Mouse (Mus musculus): Measurements from ENCODE around the gene Kng2. TPM values are rescaled to one million over a fixed set of nuclear protein-coding genes. Genes with fewer than 3 reads are reported as not detected.
"Not testable (repeated sequence)": the region's sequence is repeated elsewhere in the genome, so short reads cannot be mapped to it uniquely, and the experiment has no call there.

Kng2 gene
- 0.06 and 0.07 TPM in 2 replicates for polyA plus RNA-seq (2012; rRNA removed)

DNA sequence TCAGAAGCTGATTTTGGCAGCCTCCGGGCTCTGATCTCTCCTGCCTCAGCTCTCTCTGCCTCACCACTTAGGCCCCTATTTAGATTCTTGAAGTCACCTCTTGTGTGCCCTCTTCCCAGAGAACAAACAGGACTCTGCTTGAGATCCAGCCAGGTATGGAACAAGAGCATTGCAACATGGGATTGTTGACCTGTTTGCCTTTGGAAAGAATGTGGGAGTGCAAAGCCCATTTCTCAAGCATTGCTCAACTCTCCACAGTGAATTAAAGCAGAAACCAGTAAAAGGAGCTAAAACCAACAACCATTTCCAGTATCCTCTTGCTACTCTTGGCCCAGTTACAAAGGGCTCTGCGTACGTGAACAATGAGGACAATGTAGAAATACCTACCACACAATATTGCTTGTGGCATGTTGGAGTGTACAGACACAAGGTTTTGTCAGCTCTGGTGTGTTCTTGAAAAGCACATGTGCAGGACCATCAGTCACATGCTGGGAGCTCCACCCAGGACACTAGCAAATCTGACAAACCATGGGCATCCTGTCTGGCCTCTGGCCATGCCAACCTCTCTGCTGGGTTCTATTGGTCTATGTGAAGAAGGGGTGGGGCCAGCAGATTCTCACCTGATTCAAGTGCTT is at the start of gene Kng2:
Kng2 (minus strand) TSS at position 517 of the 635 bp plus-strand sequence.
- not testable (repeated sequence) for DNase-seq (ENCODE audit: low read depth)

GRCm38 (mm10) chr16:23077516-23077915 is 48.2 kb upstream of the Kng2 start:
- DNase-seq (ENCODE audit: low read depth), result not testable (repeated sequence)

DNA sequence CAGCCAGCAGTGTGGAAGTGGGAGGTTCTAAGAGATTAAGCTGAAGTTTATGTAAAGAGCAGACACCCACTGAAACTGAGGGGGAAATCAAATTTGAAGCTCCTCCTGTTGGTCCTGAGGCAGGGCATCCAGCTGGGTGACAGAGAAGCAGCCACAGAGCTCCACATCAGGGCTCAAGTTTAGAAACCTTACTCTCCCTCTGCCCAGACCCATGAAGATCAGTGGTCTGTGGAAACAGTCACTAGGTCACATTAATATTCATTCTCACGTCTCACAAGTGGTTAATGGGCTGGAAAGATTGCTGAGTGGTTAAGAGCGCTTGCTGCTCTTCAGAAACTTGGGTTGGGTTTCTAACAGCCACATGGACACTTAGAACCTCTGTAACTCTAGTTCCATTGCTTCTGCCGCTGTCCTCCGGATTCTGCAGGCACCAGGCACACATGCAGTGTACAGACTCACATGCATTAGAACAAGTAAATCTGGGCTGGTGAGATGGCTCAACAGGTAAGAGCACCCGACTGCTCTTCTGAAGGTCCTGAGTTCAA is 31.6 kb upstream of the Kng2 start:
- not testable (repeated sequence) for DNase-seq (ENCODE audit: low read depth)

GRCm38 (mm10) chr16:23059630-23060029 is 30.3 kb upstream of the Kng2 start:
- not testable (repeated sequence) for DNase-seq (ENCODE audit: low read depth)

DNA sequence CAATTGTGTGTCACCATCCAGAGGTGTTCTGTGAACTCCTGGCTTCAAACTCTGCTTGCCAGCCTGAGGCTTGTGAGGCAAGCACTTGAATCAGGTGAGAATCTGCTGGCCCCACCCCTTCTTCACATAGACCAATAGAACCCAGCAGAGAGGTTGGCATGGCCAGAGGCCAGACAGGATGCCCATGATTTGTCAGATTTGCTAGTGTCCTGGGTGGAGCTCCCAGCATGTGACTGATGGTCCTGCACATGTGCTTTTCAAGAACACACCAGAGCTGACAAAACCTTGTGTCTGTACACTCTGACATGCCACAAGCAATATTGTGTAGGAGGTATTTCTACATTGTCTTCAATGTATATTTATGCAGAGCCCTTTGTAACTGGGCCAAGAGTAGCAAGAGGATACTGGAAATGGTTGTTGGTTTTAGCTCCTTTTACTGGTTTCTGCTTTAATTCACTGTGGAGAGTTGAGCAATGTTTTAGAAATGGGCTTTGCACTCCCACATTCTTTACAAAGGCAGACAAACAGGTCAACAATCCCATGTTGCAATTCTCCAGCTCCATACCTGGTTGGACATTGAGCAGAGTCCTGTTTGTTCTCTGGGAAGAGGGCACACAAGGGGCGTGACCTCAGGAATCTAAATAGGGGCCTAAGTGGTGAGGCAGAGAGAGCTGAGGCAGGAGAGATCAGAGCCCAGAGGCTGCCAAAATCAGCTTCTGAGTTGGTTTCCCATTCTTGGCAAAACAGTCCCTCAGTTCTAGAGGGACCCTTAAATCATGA is 28.6 kb upstream of the Kng2 start, which contains the start of gene Kng1:
Kng1 (plus strand) TSS at position 198 of the 780 bp plus-strand sequence.
- DNase-seq (ENCODE audit: low read depth), result not testable (repeated sequence)

GRCm38 (mm10) chr16:23046319-23046718 is 17.0 kb upstream of the Kng2 start:
- TF ChIP-seq POLR2A (IDR thresholded peaks at IDR 0.05; ENCODE audit: borderline replicate concordance, extremely low read depth, insufficient read depth, insufficient read length, poor library complexity, severe bottlenecking) (no peak), CTCF (IDR thresholded peaks at IDR 0.05; ENCODE audit: borderline replicate concordance, extremely low read depth, insufficient read depth, insufficient read length) (peak; percentile 53; the same call in 1 of the 2 replicates)

DNA sequence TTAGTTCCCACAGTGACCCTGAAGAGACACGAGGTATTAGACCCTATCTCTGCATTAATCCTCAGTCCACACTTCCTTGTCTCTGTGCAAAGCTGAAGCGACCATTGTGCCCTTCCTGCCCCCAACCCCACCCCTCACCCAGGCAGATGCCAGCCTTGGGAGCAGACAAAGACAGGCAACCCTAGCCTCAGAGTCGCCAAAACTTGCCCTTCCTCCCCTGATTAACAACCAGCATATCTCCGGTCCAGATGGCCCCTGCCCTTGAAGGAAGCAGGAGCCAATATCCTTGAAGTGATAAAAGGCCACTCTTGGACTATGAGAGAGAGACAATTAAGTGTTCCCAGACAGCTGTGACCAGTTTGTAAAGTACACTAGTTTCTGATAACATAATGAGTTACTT is 11.6 kb upstream of the Kng2 start:
- TF ChIP-seq CTCF (IDR thresholded peaks at IDR 0.05; ENCODE audit: borderline replicate concordance, extremely low read depth, insufficient read depth, insufficient read length), result no peak
- no peak for TF ChIP-seq POLR2A (IDR thresholded peaks at IDR 0.05; ENCODE audit: borderline replicate concordance, extremely low read depth, insufficient read depth, insufficient read length, poor library complexity, severe bottlenecking)
- no peak for DNase-seq (ENCODE audit: low read depth)

More at GRCm38 (mm10) chr16:23046319-23046718, 17.0 kb upstream of the Kng2 start:
- DNase-seq (ENCODE audit: low read depth), result peak; percentile 56

DNA sequence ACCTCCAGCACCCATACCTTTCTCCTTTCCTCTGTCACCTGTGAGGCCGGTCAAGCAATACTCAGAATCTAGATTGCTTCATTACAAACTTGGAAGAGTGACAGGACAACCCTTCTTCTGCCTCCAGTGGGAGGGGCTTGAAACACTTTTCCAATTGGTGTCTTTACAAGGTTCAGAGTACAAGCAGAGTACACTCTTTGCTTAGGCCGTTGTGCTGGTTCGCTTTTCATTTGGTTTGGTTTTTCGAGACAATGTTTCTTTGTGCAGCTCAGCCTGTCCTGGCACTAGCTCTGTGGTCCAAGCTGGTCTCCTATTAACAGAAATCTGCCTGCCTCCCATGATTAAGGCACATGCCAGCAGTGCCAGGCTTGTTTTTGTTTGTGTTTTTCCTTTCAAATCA is 10.0 kb upstream of the Kng2 start:
- peak; percentile 29 for DNase-seq (ENCODE audit: low read depth)
- TF ChIP-seq CTCF (IDR thresholded peaks at IDR 0.05; ENCODE audit: borderline replicate concordance, extremely low read depth, insufficient read depth, insufficient read length), result no peak
- no peak for TF ChIP-seq POLR2A (IDR thresholded peaks at IDR 0.05; ENCODE audit: borderline replicate concordance, extremely low read depth, insufficient read depth, insufficient read length, poor library complexity, severe bottlenecking)

GRCm38 (mm10) chr16:23037744-23038143 is 8.5 kb upstream of the Kng2 start:
- TF ChIP-seq POLR2A (IDR thresholded peaks at IDR 0.05; ENCODE audit: borderline replicate concordance, extremely low read depth, insufficient read depth, insufficient read length, poor library complexity, severe bottlenecking) (no peak), CTCF (IDR thresholded peaks at IDR 0.05; ENCODE audit: borderline replicate concordance, extremely low read depth, insufficient read depth, insufficient read length) (no peak)
- DNase-seq (ENCODE audit: low read depth), result no peak

DNA sequence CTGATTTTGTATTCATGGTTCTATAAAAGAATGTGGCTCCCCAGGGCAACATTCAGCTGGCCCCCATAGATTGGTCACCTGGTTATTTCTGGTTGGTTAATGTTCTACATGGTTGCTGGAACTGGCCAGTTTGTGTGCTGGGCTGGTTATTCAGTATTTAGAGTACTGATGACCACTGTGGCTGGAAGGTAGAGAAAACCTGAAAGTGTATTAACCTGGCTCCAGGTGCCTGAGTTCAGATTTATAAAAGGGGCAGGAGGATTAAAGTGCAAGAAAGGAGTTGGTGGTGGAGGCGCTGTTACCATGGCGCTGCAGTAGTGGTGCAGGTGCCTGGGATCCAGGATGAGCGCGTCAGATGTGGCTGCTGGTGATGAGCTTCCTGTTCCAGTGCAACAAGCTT is 4.4 kb upstream of the Kng2 start:
- no peak for DNase-seq (ENCODE audit: low read depth)
- TF ChIP-seq CTCF (IDR thresholded peaks at IDR 0.05; ENCODE audit: borderline replicate concordance, extremely low read depth, insufficient read depth, insufficient read length) (no peak), POLR2A (IDR thresholded peaks at IDR 0.05; ENCODE audit: borderline replicate concordance, extremely low read depth, insufficient read depth, insufficient read length, poor library complexity, severe bottlenecking) (no peak)

GRCm38 (mm10) chr16:23030673-23031435 is 1.6 kb upstream of the Kng2 start:
- DNase-seq (ENCODE audit: low read depth), result no peak
- TF ChIP-seq POLR2A (IDR thresholded peaks at IDR 0.05; ENCODE audit: borderline replicate concordance, extremely low read depth, insufficient read depth, insufficient read length, poor library complexity, severe bottlenecking), result no peak
- TF ChIP-seq CTCF (IDR thresholded peaks at IDR 0.05; ENCODE audit: borderline replicate concordance, extremely low read depth, insufficient read depth, insufficient read length), result no peak

DNA sequence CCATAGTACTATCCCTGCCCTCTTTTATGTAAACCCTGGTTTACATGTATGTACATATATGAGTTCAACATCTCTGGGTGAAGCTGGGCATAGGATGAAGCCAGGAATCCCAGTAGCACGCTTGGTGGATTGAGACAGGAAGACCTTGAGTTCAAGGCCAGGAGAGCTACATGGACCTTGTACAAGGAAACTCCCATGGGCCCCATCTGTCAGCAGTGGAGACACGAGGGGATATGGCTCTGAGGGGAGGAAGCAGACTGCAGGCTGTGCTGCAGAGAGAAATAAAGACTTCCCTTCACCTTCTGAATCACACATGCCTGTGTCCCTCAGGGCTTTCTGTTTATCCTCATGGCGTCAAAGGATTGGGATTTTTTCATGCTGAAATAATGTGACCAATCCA is 1.9 kb downstream of the Kng2 start:
- DNase-seq (ENCODE audit: low read depth), result not testable (repeated sequence)
